Mouse (Mus musculus): Measurements from ENCODE around the gene Atp1a4. TPM values are rescaled to one million over a fixed set of nuclear protein-coding genes. Genes with fewer than 3 reads are reported as not detected.
"Not testable (repeated sequence)": the region's sequence is repeated elsewhere in the genome, so short reads cannot be mapped to it uniquely, and the experiment has no call there.

Atp1a4 gene
- polyA plus RNA-seq, 2 experiments from 2014 or later = not detected

GRCm38 (mm10) chr1:172281522-172282254 is 23.5 kb upstream of the Atp1a4 start:
- no peak for ATAC-seq

- ATAC-seq = no peak
Observed at GRCm38 (mm10) chr1:172279768-172280509, 21.7 kb upstream of the Atp1a4 start.

DNA sequence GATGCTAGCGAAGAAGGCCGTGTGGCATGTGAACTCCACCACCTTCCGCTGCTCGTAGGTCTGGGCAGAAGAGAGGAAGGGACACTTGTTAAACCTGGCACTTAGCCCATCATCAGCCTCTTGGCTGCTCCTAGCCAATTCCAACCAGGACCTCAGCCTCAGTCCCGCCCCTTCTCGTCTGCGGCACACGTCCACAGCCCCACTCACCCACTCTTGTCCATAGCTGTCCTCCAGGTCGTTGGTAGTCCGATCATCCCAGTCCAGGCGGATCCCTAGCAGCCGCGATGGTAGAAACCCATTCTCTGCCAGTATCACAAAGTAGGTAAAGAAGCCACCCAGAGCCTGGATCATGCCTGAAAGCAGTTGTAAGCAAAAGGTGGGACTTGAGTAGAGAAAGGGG is 20.1 kb upstream of the Atp1a4 start:
- ATAC-seq = no peak

DNA sequence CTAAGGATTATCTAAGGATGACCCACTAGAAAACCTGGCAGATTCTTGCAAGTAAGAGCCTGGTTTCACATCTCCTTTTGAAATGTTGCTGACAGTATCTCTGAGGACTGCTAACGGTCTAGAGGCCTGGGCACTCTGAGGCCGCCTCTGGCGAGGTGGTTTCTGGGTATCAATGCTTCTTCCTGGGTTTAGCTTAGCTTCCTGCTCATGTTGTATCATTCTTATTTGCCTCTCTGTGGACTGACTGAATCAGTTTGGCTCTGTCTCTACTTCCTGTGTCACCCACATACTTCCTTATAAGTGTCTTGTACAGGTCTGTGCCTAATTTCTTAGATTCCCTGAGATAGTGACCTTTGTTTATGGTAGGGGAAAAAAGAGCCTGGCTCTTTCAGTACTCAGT is 19.0 kb upstream of the Atp1a4 start:
- peak; percentile 92 for ATAC-seq

GRCm38 (mm10) chr1:172274547-172274946 is 16.3 kb upstream of the Atp1a4 start:
- no peak for ATAC-seq

GRCm38 (mm10) chr1:172274116-172274515 is 15.9 kb upstream of the Atp1a4 start:
- ATAC-seq = no peak

DNA sequence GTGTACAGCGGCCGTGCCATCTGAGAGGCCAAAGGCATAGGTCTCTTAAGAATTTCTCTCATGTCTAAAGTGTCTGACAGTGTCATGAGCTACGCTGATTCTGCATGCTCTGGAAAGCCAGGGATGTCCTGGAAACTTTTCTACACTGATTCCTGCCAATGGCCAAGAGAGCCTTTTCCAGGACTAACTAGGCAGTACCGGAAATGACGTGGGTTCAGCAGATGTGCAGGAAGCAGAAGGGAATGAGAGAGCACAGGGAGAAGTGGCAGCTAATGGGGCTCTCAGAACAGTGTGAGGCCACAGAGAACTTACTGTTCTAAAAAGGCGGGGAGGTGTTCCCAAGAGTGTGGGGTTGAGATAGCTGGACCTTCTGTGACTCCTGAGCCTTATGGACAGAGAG is 15.2 kb upstream of the Atp1a4 start:
- no peak for ATAC-seq

DNA sequence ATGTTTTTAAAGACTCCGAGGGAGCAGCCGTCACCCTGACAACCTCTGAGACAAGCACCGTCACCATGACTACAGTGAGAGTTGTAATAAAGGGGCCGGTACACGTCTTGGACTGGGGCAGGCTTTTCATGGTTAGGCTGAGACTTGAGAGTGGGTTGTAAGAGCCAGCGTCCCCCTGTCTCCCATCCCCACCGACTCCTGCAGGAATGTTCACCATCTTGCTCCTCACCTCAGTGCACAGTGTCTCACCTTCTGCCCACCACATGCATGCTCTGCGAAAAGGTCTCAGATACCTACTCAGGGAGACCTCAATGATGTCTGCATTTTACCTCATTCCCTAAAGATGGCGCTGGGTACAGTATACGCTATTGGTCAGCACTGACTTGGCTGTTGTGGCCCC is 13.6 kb upstream of the Atp1a4 start:
- ATAC-seq = no peak

GRCm38 (mm10) chr1:172271208-172271607 is 13.0 kb upstream of the Atp1a4 start:
- ATAC-seq = no peak

- no peak for ATAC-seq
Observed at GRCm38 (mm10) chr1:172261477-172262078, 3.4 kb upstream of the Atp1a4 start, which contains the start of gene Igsf8. TSS of gene Igsf8 (plus strand) at chr1:172261641.

GRCm38 (mm10) chr1:172247679-172248078 is 10.5 kb downstream of the Atp1a4 start:
- peak; percentile 62 for ATAC-seq

GRCm38 (mm10) chr1:172247216-172247615 is 11.0 kb downstream of the Atp1a4 start:
- ATAC-seq = no peak

DNA sequence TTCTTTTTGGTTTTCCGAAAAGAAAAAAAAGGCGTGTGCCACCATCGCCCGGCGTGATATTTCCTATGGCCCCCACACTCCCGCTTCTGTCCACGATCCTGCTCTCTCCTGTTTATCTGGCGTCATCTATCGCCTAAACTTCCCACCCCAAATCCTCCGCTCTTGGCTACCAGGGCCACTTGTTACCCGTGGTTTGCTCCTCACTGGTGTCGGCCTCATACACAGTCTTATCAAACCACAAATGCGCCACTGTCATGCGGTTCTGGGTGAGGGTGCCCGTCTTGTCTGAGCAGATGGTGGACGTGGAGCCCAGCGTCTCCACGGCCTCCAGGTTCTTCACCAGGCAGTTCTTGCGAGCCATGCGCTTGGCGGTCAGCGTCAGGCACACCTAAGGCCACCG is 13.6 kb downstream of the Atp1a4 start:
- ATAC-seq = not testable (repeated sequence)

DNA sequence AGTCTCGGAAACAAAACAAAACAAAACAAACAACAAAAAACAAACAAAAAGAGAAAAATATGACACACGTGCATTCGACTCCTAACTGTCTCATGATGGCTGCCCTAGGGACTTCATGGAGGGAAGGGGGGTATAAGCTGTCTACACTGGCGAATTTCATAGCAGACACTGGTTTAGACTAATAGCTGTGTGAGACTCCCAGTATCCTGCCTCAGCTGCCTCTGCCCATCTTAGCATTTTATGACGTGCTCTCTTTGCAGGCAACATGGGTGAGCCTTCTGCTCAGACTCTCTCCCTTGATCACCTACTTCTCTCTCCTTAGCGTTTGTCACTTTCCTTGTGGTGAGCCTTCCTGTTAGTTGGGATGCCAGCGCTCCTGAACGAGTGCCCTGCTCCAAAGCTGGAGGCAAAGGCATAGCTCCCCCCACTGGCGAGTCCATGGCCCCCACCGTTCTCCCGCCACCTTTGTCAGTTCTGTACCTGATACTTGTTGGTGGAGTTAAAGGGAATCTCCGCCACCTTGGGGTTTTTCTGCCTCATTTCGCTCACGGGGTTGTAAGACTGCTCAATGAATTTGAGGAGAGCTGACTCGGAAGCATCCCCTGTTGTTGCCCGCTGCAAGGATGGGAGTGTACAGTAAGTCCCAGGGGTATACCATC is 14.5 kb downstream of the Atp1a4 start:
- ATAC-seq = no peak

GRCm38 (mm10) chr1:172242401-172242800 is 15.8 kb downstream of the Atp1a4 start:
- ATAC-seq = no peak

DNA sequence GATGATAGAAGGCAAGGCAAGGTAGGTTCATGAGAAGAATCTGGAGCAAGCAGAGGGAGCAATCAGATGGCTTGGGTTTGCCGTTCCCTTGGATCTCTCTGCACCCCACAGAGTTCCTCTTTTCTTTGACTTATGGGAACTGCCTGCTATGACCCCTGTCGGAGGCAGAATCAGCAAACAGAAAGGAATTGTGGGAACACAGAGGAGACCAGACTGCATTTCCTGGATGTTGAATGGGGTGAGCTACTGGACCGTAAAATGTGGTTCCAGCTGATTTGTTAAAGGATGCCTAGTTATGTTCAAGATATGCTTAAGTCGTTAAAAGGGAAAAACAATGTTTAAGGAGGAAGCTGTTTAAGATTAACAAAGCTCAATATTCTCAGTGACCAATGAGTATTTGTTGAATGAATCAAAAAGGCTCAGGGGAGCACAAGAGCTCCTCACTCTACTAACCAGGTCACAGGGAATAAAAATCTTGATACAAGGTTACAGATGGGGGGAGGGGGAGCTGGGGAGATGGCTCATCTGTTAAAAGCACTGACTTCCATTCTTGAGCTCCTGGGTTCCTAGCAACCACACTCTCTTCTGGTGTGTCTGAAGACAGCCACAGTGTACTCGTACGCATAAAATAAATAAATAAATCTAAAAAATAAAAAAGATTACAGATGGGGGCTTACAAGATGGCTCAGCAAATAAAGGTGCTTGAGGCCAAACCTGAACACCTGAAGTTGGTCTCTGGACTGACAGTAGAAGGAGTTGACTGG is 17.1 kb downstream of the Atp1a4 start:
- ATAC-seq = no peak

DNA sequence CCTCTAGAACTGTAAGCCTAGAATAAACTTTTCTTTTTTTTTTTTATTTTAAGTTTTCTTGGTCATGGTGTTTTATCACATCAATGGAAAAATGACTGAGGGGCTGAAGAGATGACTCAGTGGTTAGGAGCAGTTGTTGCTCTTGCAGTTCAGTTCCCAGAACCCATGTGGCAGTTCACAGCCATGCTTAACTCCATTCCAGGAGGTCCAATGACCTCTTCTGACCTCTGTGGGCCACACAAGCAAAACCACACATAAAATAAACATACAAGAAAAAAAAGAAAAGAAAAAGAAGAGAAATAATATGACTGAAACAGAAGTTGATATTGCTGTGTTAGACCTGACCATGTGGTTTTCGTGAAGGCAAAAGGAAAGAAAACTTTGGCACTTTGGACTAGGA is 29.0 kb downstream of the Atp1a4 start:
- ATAC-seq = no peak

- ATAC-seq = no peak
Observed at GRCm38 (mm10) chr1:172228209-172228608, 30.0 kb downstream of the Atp1a4 start.

DNA sequence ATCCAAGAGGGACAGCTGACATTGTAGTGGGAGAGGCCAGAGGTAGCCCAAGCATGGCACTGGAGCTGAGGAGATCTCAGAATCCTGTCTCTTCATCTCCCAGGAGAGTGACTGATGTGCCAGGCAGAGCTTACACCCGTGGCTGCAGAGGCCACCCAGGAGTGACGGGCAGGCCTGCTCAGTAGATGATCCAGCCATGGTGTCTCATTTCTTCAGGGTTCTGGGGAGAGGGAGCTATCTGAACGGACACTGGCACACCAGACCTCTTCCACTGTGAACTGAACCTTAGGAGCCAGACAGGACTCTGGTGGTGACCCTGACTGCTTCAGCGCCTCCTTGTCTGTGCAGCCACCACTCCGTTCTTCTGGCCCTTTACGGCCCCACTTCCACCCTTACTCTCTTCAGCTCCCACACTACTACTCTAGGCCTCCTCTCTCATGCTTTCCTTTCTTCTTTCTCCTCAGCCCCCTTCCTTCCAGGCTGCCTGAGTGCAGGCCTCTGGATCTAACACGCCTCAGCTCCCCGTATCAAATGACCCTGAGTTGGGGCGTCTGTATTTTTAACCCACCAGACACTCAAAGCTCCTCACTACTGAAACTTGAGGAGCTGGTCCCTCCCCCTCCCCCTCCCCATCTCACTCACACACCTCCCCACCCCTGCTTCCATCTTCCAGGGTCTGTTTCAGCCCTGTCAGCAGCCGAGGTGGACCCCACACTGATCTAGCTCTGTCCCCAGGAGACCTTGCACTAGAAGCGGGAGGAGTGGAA is 36.7 kb downstream of the Atp1a4 start:
- no peak for ATAC-seq

DNA sequence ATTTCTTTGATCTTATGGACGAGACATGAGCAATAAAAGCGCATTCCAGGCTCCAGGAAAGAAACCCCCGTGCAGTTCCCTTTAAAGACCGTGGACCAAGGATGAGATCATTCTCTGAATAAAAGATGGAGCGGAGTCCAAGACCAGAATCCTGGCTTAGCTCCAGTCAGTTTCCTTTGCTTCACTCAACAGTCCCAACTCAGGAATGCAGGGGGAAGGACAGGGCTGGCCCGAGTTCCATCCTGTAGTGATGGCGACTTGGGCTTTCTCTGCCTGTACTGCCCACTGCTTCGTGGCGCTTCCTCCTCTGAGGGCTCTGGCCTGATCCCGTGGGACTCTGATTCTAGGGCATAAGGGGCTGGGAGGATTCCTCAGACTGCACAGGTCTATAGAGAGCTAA is 37.8 kb downstream of the Atp1a4 start:
- ATAC-seq = no peak

Data from CD4-positive, CD25-positive, alpha-beta regulatory T cell, adult 4 months (primary cell).